Mouse (Mus musculus): ENCODE data around the gene Wnt3a. TPM values are rescaled to one million over a fixed set of nuclear protein-coding genes. Genes with fewer than 3 reads are reported as not detected.
"Not testable (repeated sequence)": the region's sequence is repeated elsewhere in the genome, so short reads cannot be mapped to it uniquely, and the experiment has no call there.

Wnt3a gene
- polyA plus RNA-seq, 1 experiment from 2014 or later = not detected

DNA sequence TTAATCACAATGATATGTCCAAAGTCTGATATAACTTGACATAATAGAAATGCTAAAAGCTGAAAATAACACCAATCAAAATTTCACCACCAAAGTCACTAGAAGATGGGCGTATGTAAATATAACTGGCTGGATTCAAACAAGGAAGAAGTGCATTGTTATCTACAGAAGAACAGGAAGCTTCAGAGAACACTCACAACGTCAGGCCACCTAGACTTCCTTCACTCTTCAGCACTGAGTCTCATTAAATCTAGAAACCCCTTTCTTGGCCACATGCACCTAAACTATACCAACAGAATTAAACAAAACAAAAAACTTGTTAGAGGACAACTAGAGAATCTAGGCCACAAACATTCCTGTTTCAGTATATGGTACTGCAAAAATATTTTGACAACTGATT, 66.1 kb downstream of the Wnt3a start:
- H3K27ac ChIP-seq (ENCODE audit: low read depth, low read length) = no peak overlapping the region
- H3K4me2 ChIP-seq (replicated peaks; ENCODE audit: low read depth, low read length) = no peak overlapping the region
- peaks cover 15% of the 10 kb centered on the region for H3K36me3 ChIP-seq (ENCODE audit: control insufficient read depth, insufficient read depth, low read length)
- H3K9ac ChIP-seq (ENCODE audit: low read depth, low read length) = no peak overlapping the region
- no peaks in the 10 kb centered on the region for H3K9me3 ChIP-seq (ENCODE audit: control insufficient read depth, low read length)
- no peak overlapping the region for H3K4me3 ChIP-seq (ENCODE audit: low read length)
- no peak for ATAC-seq (ENCODE audit: low FRiP score, low TSS enrichment)
- 65% methylated on average over 2 of the region's 2 CpGs for WGBS
- peaks cover 29% of the 10 kb centered on the region for H3K4me1 ChIP-seq (ENCODE audit: control insufficient read depth, insufficient read depth, low read length)
- no peaks in the 10 kb centered on the region for H3K27me3 ChIP-seq (ENCODE audit: control insufficient read depth, insufficient read depth, low read length)

DNA sequence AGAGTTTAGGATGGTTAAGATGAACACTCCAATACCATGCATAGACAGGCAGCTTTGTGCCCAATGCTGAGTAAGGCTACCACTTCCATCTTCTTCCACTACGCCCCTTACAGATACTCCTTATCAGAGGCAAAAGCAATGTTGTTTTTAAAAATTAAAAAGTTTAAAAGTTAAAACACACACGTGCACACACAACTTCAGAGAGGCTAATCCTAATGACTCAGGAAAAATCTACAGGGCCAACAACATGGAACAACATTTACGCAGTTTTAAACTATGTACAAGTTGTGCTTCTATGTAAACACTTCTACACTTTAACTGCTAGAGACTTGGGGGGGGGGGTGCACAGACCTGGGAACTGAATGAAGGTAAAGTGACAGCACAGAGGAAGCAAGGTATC, 66.5 kb downstream of the Wnt3a start:
- no peak overlapping the region for H3K27ac ChIP-seq (ENCODE audit: low read depth, low read length)
- no peaks in the 10 kb centered on the region for H3K27me3 ChIP-seq (ENCODE audit: control insufficient read depth, insufficient read depth, low read length)
- WGBS = 97% methylated on average over 3 of the region's 3 CpGs
- H3K9ac ChIP-seq (ENCODE audit: low read depth, low read length) = no peak overlapping the region
- H3K4me1 ChIP-seq (ENCODE audit: control insufficient read depth, insufficient read depth, low read length) = peaks cover 30% of the 10 kb centered on the region
- H3K9me3 ChIP-seq (ENCODE audit: control insufficient read depth, low read length) = no peaks in the 10 kb centered on the region
- H3K4me2 ChIP-seq (replicated peaks; ENCODE audit: low read depth, low read length) = no peak overlapping the region
- ATAC-seq (ENCODE audit: low FRiP score, low TSS enrichment) = no peak
- no peak overlapping the region for H3K4me3 ChIP-seq (ENCODE audit: low read length)
- peaks cover 16% of the 10 kb centered on the region for H3K36me3 ChIP-seq (ENCODE audit: control insufficient read depth, insufficient read depth, low read length)

- H3K4me2 ChIP-seq (replicated peaks; ENCODE audit: low read depth, low read length) = no peak overlapping the region
- WGBS = 81% methylated on average over 4 of the region's 4 CpGs
Observed at GRCm38 (mm10) chr11:59222306-59222705, 68.2 kb downstream of the Wnt3a start.

GRCm38 (mm10) chr11:59221604-59222003, 68.9 kb downstream of the Wnt3a start:
- H3K27ac ChIP-seq (ENCODE audit: low read depth, low read length) = no peak overlapping the region
- no peak for ATAC-seq (ENCODE audit: low FRiP score, low TSS enrichment)
- H3K4me2 ChIP-seq (replicated peaks; ENCODE audit: low read depth, low read length) = no peak overlapping the region
- no peaks in the 10 kb centered on the region for H3K27me3 ChIP-seq (ENCODE audit: control insufficient read depth, insufficient read depth, low read length)
- peaks cover 22% of the 10 kb centered on the region for H3K36me3 ChIP-seq (ENCODE audit: control insufficient read depth, insufficient read depth, low read length)
- no peak overlapping the region for H3K4me3 ChIP-seq (ENCODE audit: low read length)
- H3K9me3 ChIP-seq (ENCODE audit: control insufficient read depth, low read length) = no peaks in the 10 kb centered on the region
- no peak overlapping the region for H3K9ac ChIP-seq (ENCODE audit: low read depth, low read length)
- peaks cover 43% of the 10 kb centered on the region for H3K4me1 ChIP-seq (ENCODE audit: control insufficient read depth, insufficient read depth, low read length)

More at GRCm38 (mm10) chr11:59222306-59222705, 68.2 kb downstream of the Wnt3a start:
- Histone ChIP-seq H3K9me3 (ENCODE audit: control insufficient read depth, low read length) (no peaks in the 10 kb centered on the region), H3K9ac (ENCODE audit: low read depth, low read length) (no peak overlapping the region), H3K36me3 (ENCODE audit: control insufficient read depth, insufficient read depth, low read length) (peaks cover 20% of the 10 kb centered on the region), H3K27me3 (ENCODE audit: control insufficient read depth, insufficient read depth, low read length) (no peaks in the 10 kb centered on the region), H3K27ac (ENCODE audit: low read depth, low read length) (no peak overlapping the region), H3K4me1 (ENCODE audit: control insufficient read depth, insufficient read depth, low read length) (peaks cover 38% of the 10 kb centered on the region), H3K4me3 (ENCODE audit: low read length) (no peak overlapping the region)
- ATAC-seq (ENCODE audit: low FRiP score, low TSS enrichment) = no peak

DNA sequence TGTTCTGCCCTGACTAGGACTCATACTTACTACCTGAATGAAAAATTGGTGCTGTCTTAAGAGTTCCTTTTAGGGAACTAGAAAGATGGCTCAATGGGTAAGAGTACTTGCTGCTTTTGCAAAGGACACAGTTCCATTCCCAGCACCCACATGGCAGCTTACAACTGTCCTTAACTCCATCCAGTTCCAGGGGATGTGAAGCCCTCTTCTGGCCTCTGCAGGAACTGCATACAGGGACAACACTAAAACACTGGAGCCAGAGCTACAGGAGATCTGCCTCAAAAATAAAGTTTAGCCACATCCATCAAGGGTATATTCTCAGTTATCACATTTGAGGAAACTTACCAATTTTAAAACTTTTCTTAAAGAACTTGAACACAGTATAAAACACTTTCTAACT, 71.5 kb downstream of the Wnt3a start:
- no peak for ATAC-seq (ENCODE audit: low FRiP score, low TSS enrichment)
- Histone ChIP-seq H3K36me3 (ENCODE audit: control insufficient read depth, insufficient read depth, low read length) (peaks cover 30% of the 10 kb centered on the region), H3K4me3 (ENCODE audit: low read length) (no peak overlapping the region), H3K27ac (ENCODE audit: low read depth, low read length) (peak overlapping the region; percentile 14; the same call in 1 of the 2 replicates), H3K4me1 (ENCODE audit: control insufficient read depth, insufficient read depth, low read length) (peaks cover 26% of the 10 kb centered on the region; the same call in 1 of the 2 replicates), H3K27me3 (ENCODE audit: control insufficient read depth, insufficient read depth, low read length) (no peaks in the 10 kb centered on the region), H3K9ac (ENCODE audit: low read depth, low read length) (no peak overlapping the region), H3K9me3 (ENCODE audit: control insufficient read depth, low read length) (no peaks in the 10 kb centered on the region), H3K4me2 (replicated peaks; ENCODE audit: low read depth, low read length) (no peak overlapping the region)

DNA sequence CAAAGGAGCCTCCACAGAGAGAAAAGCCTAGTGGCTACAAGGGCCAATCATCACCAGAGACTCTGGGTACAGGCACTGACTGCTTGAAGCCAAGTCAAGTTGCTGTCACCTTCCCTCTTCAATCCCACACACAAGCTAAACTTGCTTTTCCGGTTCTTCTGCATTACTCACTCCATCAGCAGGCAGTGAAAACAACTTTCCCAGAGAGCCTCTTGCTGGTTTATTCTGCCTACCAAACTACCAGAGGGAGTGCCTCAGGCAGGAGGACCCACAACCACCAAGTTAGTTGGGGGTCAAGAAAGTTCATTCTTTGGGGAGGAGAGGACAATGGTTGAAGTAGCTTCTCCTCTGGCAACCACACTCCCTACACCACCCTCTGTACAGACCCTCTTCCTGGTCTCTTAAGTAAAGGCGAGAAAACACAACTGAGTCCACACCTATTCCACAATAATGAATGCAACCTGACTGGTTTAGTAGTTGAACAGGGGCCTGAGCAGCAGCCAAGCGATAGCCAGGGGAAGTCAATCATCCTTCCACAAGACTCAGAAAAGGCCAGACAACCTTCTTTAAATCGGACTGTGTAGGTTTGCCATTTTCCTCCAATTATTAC, 72.1 kb downstream of the Wnt3a start:
- Histone ChIP-seq H3K4me3 (ENCODE audit: low read length) (no peak overlapping the region), H3K36me3 (ENCODE audit: control insufficient read depth, insufficient read depth, low read length) (peaks cover 26% of the 10 kb centered on the region), H3K4me2 (replicated peaks; ENCODE audit: low read depth, low read length) (no peak overlapping the region), H3K27me3 (ENCODE audit: control insufficient read depth, insufficient read depth, low read length) (no peaks in the 10 kb centered on the region), H3K9ac (ENCODE audit: low read depth, low read length) (no peak overlapping the region), H3K9me3 (ENCODE audit: control insufficient read depth, low read length) (no peaks in the 10 kb centered on the region), H3K4me1 (ENCODE audit: control insufficient read depth, insufficient read depth, low read length) (peaks cover 22% of the 10 kb centered on the region; the same call in 1 of the 2 replicates), H3K27ac (ENCODE audit: low read depth, low read length) (peak overlapping the region; percentile 17; the same call in 1 of the 2 replicates)
- 76% methylated on average over 4 of the region's 4 CpGs for WGBS
- ATAC-seq (ENCODE audit: low FRiP score, low TSS enrichment) = 0 out of 2 replicates have a peak, but pooled peaks have one; percentile 49

DNA sequence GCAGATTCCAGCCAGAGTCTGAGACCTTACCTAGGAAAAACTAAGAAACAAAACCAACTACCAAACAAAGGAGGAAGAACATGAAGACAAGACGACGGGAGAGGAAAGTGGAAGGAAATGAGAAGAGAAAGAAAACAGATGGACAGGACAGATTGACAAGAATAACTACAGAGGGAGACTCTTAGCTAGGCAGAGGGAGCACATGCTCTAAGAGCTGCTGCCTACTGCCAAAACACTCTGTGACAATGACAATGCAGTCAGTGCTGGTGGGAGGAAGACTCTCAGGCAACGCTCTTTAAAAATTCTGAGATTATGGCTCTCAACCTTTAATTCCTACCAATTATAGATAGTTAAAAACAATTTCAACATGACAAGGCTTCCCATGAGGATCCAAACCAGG, 73.6 kb downstream of the Wnt3a start:
- H3K4me1 ChIP-seq (ENCODE audit: control insufficient read depth, insufficient read depth, low read length) = peaks cover 16% of the 10 kb centered on the region; the same call in 1 of the 2 replicates
- H3K36me3 ChIP-seq (ENCODE audit: control insufficient read depth, insufficient read depth, low read length) = peaks cover 31% of the 10 kb centered on the region

GRCm38 (mm10) chr11:59212892-59213494, 77.6 kb downstream of the Wnt3a start:
- Histone ChIP-seq H3K9me3 (ENCODE audit: control insufficient read depth, low read length) (no peaks in the 10 kb centered on the region), H3K4me3 (ENCODE audit: low read length) (no peak overlapping the region), H3K4me1 (ENCODE audit: control insufficient read depth, insufficient read depth, low read length) (peaks cover 20% of the 10 kb centered on the region), H3K4me2 (replicated peaks; ENCODE audit: low read depth, low read length) (no peak overlapping the region), H3K27me3 (ENCODE audit: control insufficient read depth, insufficient read depth, low read length) (no peaks in the 10 kb centered on the region), H3K27ac (ENCODE audit: low read depth, low read length) (no peak overlapping the region), H3K9ac (ENCODE audit: low read depth, low read length) (no peak overlapping the region), H3K36me3 (ENCODE audit: control insufficient read depth, insufficient read depth, low read length) (peaks cover 40% of the 10 kb centered on the region)
- no peak for ATAC-seq (ENCODE audit: low FRiP score, low TSS enrichment)
- WGBS = 92% methylated on average over 12 of the region's 12 CpGs

More for the DNA sequence above, 73.6 kb downstream of the Wnt3a start:
- no peaks in the 10 kb centered on the region for H3K27me3 ChIP-seq (ENCODE audit: control insufficient read depth, insufficient read depth, low read length)
- no peak overlapping the region for H3K9ac ChIP-seq (ENCODE audit: low read depth, low read length)
- H3K27ac ChIP-seq (ENCODE audit: low read depth, low read length) = no peak overlapping the region
- ATAC-seq (ENCODE audit: low FRiP score, low TSS enrichment) = no peak
- no peak overlapping the region for H3K4me2 ChIP-seq (replicated peaks; ENCODE audit: low read depth, low read length)
- H3K4me3 ChIP-seq (ENCODE audit: low read length) = no peak overlapping the region
- no peaks in the 10 kb centered on the region for H3K9me3 ChIP-seq (ENCODE audit: control insufficient read depth, low read length)
- 90% methylated on average over 3 of the region's 3 CpGs for WGBS

DNA sequence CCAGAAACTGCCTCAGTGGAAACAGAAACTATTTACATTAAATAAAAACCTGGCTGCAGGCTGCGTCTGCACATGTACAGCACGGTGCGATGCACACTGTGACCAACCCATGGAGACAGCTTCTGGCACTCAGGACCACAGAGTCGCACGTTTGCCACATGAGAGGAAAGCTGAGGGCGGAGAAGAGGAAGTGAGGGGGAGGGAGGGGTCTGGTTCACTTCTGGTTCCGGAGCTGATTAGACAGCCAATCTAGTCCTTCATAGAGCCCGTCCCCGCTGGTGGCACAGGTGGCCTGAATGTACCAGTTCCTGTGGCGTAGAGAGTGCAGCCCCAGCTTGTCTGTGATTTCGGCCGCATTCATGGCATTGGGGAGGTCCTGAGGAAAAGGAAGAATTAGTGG, 78.2 kb downstream of the Wnt3a start:
- not testable (repeated sequence) for H3K4me2 ChIP-seq (replicated peaks; ENCODE audit: low read depth, low read length); H3K9me3 ChIP-seq (ENCODE audit: control insufficient read depth, low read length); H3K27me3 ChIP-seq (ENCODE audit: control insufficient read depth, insufficient read depth, low read length); H3K4me3 ChIP-seq (ENCODE audit: low read length); ATAC-seq (ENCODE audit: low FRiP score, low TSS enrichment); H3K27ac ChIP-seq (ENCODE audit: low read depth, low read length); H3K9ac ChIP-seq (ENCODE audit: low read depth, low read length)
- Histone ChIP-seq H3K4me1 (ENCODE audit: control insufficient read depth, insufficient read depth, low read length) (peaks cover 14% of the 10 kb centered on the region), H3K36me3 (ENCODE audit: control insufficient read depth, insufficient read depth, low read length) (peaks cover 40% of the 10 kb centered on the region)
- 83% methylated on average over 12 of the region's 12 CpGs for WGBS
